Mouse (Mus musculus): ENCODE measurements around the gene Trrap. TPM values are rescaled to one million over a fixed set of nuclear protein-coding genes. Genes with fewer than 3 reads are reported as not detected.

Gene Trrap
- polyA plus RNA-seq, 1 experiment from 2014 or later: 43.7 TPM

- H3K9ac ChIP-seq: no peak overlapping the region
- WGBS: 86% methylated on average over 5 of the region's 5 CpGs
- H3K27ac ChIP-seq (replicated peaks): no peak overlapping the region
- H3K4me3 ChIP-seq: no peak overlapping the region
- H3K4me2 ChIP-seq: no peak overlapping the region
- H3K9me3 ChIP-seq: no peaks in the 10 kb centered on the region
- no peaks in the 10 kb centered on the region for H3K4me1 ChIP-seq
- no peak for ATAC-seq (ENCODE audit: extremely low read depth, insufficient number of reproducible peaks, low FRiP score, low TSS enrichment)
- H3K36me3 ChIP-seq: peaks cover 100% of the 10 kb centered on the region
- no peaks in the 10 kb centered on the region for H3K27me3 ChIP-seq (replicated peaks)
Observed at GRCm38 (mm10) chr5:144848735-144849134, 81.2 kb downstream of the Trrap start.

GRCm38 (mm10) chr5:144849932-144850331, 82.4 kb downstream of the Trrap start:
- WGBS: 92% methylated on average over 10 of the region's 10 CpGs
- H3K27ac ChIP-seq (replicated peaks): no peak overlapping the region

GRCm38 (mm10) chr5:144851820-144852219, 84.3 kb downstream of the Trrap start:
- H3K4me3 ChIP-seq: no peak overlapping the region
- peaks cover 10% of the 10 kb centered on the region for H3K4me1 ChIP-seq
- WGBS: 91% methylated on average over 3 of the region's 3 CpGs
- H3K4me2 ChIP-seq: no peak overlapping the region
- H3K27ac ChIP-seq (replicated peaks): no peak overlapping the region
- no peaks in the 10 kb centered on the region for H3K9me3 ChIP-seq
- H3K27me3 ChIP-seq (replicated peaks): no peaks in the 10 kb centered on the region
- H3K9ac ChIP-seq: no peak overlapping the region
- H3K36me3 ChIP-seq: peaks cover 100% of the 10 kb centered on the region
- ATAC-seq (ENCODE audit: extremely low read depth, insufficient number of reproducible peaks, low FRiP score, low TSS enrichment): no peak

More at GRCm38 (mm10) chr5:144849932-144850331, 82.4 kb downstream of the Trrap start:
- H3K4me1 ChIP-seq: no peaks in the 10 kb centered on the region
- no peak overlapping the region for H3K9ac ChIP-seq
- no peak for ATAC-seq (ENCODE audit: extremely low read depth, insufficient number of reproducible peaks, low FRiP score, low TSS enrichment)
- H3K27me3 ChIP-seq (replicated peaks): no peaks in the 10 kb centered on the region
- peaks cover 100% of the 10 kb centered on the region for H3K36me3 ChIP-seq
- H3K4me2 ChIP-seq: no peak overlapping the region
- H3K4me3 ChIP-seq: no peak overlapping the region
- H3K9me3 ChIP-seq: no peaks in the 10 kb centered on the region

GRCm38 (mm10) chr5:144853931-144854330, 86.4 kb downstream of the Trrap start:
- Histone ChIP-seq H3K36me3 (peaks cover 99% of the 10 kb centered on the region), H3K9me3 (no peaks in the 10 kb centered on the region), H3K4me2 (no peak overlapping the region), H3K9ac (no peak overlapping the region), H3K4me3 (no peak overlapping the region), H3K27ac (replicated peaks) (no peak overlapping the region), H3K27me3 (replicated peaks) (no peaks in the 10 kb centered on the region), H3K4me1 (peaks cover 10% of the 10 kb centered on the region)
- ATAC-seq (ENCODE audit: extremely low read depth, insufficient number of reproducible peaks, low FRiP score, low TSS enrichment): no peak
- 79% methylated on average over 5 of the region's 5 CpGs for WGBS

- Histone ChIP-seq H3K4me1 (peaks cover 10% of the 10 kb centered on the region), H3K4me2 (no peak overlapping the region), H3K9ac (no peak overlapping the region), H3K36me3 (peaks cover 99% of the 10 kb centered on the region), H3K9me3 (0 out of 2 replicates have a peak, but pooled peaks cover 5% of the 10 kb centered on the region), H3K4me3 (no peak overlapping the region), H3K27ac (replicated peaks) (no peak overlapping the region), H3K27me3 (replicated peaks) (no peaks in the 10 kb centered on the region)
- 33% methylated on average over 6 of the region's 6 CpGs for WGBS
- no peak for ATAC-seq (ENCODE audit: extremely low read depth, insufficient number of reproducible peaks, low FRiP score, low TSS enrichment)
Observed at GRCm38 (mm10) chr5:144855936-144856335, 88.4 kb downstream of the Trrap start.

GRCm38 (mm10) chr5:144858527-144858926, 91.0 kb downstream of the Trrap start:
- ATAC-seq (ENCODE audit: extremely low read depth, insufficient number of reproducible peaks, low FRiP score, low TSS enrichment): no peak
- Histone ChIP-seq H3K27ac (replicated peaks) (no peak overlapping the region), H3K9ac (no peak overlapping the region), H3K27me3 (replicated peaks) (no peaks in the 10 kb centered on the region), H3K4me3 (no peak overlapping the region), H3K4me1 (peaks cover 10% of the 10 kb centered on the region), H3K4me2 (no peak overlapping the region), H3K9me3 (0 out of 2 replicates have a peak, but pooled peaks cover 9% of the 10 kb centered on the region), H3K36me3 (peaks cover 78% of the 10 kb centered on the region)
- 91% methylated on average over 15 of the region's 15 CpGs for WGBS

GRCm38 (mm10) chr5:144859284-144859683, 91.8 kb downstream of the Trrap start:
- 90% methylated on average over 9 of the region's 9 CpGs for WGBS
- Histone ChIP-seq H3K4me2 (no peak overlapping the region), H3K4me1 (peaks cover 10% of the 10 kb centered on the region), H3K36me3 (peaks cover 70% of the 10 kb centered on the region), H3K9me3 (0 out of 2 replicates have a peak, but pooled peaks cover 9% of the 10 kb centered on the region), H3K27ac (replicated peaks) (no peak overlapping the region), H3K9ac (no peak overlapping the region), H3K27me3 (replicated peaks) (no peaks in the 10 kb centered on the region), H3K4me3 (no peak overlapping the region)
- ATAC-seq (ENCODE audit: extremely low read depth, insufficient number of reproducible peaks, low FRiP score, low TSS enrichment): no peak

- Histone ChIP-seq H3K4me2 (no peak overlapping the region), H3K27ac (replicated peaks) (no peak overlapping the region), H3K4me1 (peaks cover 4% of the 10 kb centered on the region), H3K27me3 (replicated peaks) (no peaks in the 10 kb centered on the region), H3K9me3 (0 out of 2 replicates have a peak, but pooled peaks cover 9% of the 10 kb centered on the region), H3K4me3 (no peak overlapping the region), H3K9ac (no peak overlapping the region), H3K36me3 (peaks cover 54% of the 10 kb centered on the region)
- ATAC-seq (ENCODE audit: extremely low read depth, insufficient number of reproducible peaks, low FRiP score, low TSS enrichment): no peak
- 94% methylated on average over 8 of the region's 8 CpGs for WGBS
Observed at GRCm38 (mm10) chr5:144860913-144861312, 93.4 kb downstream of the Trrap start.

- no peak overlapping the region for H3K27ac ChIP-seq (replicated peaks)
- ATAC-seq (ENCODE audit: extremely low read depth, insufficient number of reproducible peaks, low FRiP score, low TSS enrichment): no peak
- no peak overlapping the region for H3K4me3 ChIP-seq
- no peak overlapping the region for H3K4me2 ChIP-seq
- H3K27me3 ChIP-seq (replicated peaks): no peaks in the 10 kb centered on the region
- H3K4me1 ChIP-seq: peaks cover 14% of the 10 kb centered on the region; the same call in 1 of the 2 replicates
- 64% methylated on average over 8 of the region's 8 CpGs for WGBS
- H3K9ac ChIP-seq: no peak overlapping the region
- no peaks in the 10 kb centered on the region for H3K9me3 ChIP-seq
- no peaks in the 10 kb centered on the region for H3K36me3 ChIP-seq
Observed at GRCm38 (mm10) chr5:144866923-144867322, 99.4 kb downstream of the Trrap start.

GRCm38 (mm10) chr5:144869466-144869865, 101.9 kb downstream of the Trrap start:
- Histone ChIP-seq H3K27me3 (replicated peaks) (no peaks in the 10 kb centered on the region), H3K4me1 (peaks cover 14% of the 10 kb centered on the region; the same call in 1 of the 2 replicates), H3K36me3 (no peaks in the 10 kb centered on the region), H3K9ac (no peak overlapping the region), H3K9me3 (no peaks in the 10 kb centered on the region), H3K4me2 (no peak overlapping the region), H3K27ac (replicated peaks) (peak overlapping the region; percentile 21; the same call in 1 of the 2 replicates), H3K4me3 (no peak overlapping the region)
- no peak for ATAC-seq (ENCODE audit: extremely low read depth, insufficient number of reproducible peaks, low FRiP score, low TSS enrichment)
- 66% methylated on average over 7 of the region's 7 CpGs for WGBS

GRCm38 (mm10) chr5:144870782-144871181, 103.2 kb downstream of the Trrap start:
- 65% methylated on average over 7 of the region's 7 CpGs for WGBS
- no peaks in the 10 kb centered on the region for H3K36me3 ChIP-seq
- H3K4me1 ChIP-seq: peaks cover 18% of the 10 kb centered on the region
- H3K4me2 ChIP-seq: no peak overlapping the region
- H3K9me3 ChIP-seq: no peaks in the 10 kb centered on the region
- H3K27ac ChIP-seq (replicated peaks): peak overlapping the region; percentile 62
- no peak for ATAC-seq (ENCODE audit: extremely low read depth, insufficient number of reproducible peaks, low FRiP score, low TSS enrichment)
- no peaks in the 10 kb centered on the region for H3K27me3 ChIP-seq (replicated peaks)
- no peak overlapping the region for H3K4me3 ChIP-seq
- no peak overlapping the region for H3K9ac ChIP-seq

- Histone ChIP-seq H3K4me3 (no peak overlapping the region), H3K4me1 (peaks cover 15% of the 10 kb centered on the region), H3K4me2 (no peak overlapping the region), H3K27me3 (replicated peaks) (no peaks in the 10 kb centered on the region), H3K27ac (replicated peaks) (no peak overlapping the region), H3K9me3 (no peaks in the 10 kb centered on the region), H3K36me3 (peaks cover 4% of the 10 kb centered on the region), H3K9ac (no peak overlapping the region)
- ATAC-seq (ENCODE audit: extremely low read depth, insufficient number of reproducible peaks, low FRiP score, low TSS enrichment): no peak
- 85% methylated on average over 1 of the region's 1 CpGs for WGBS
Observed at GRCm38 (mm10) chr5:144871775-144872174, 104.2 kb downstream of the Trrap start.
